Mouse (Mus musculus): ENCODE measurements at regions not wholly inside any gene's neighbourhood (a gene's known extent, or its start where the extent isn't known, plus 50 kb on each side); places are given as distances from the start of the nearest gene placed in this dataset.
A peak's percentile ranks its signal among the peaks of the same experiment; 100 is the strongest.

DNA sequence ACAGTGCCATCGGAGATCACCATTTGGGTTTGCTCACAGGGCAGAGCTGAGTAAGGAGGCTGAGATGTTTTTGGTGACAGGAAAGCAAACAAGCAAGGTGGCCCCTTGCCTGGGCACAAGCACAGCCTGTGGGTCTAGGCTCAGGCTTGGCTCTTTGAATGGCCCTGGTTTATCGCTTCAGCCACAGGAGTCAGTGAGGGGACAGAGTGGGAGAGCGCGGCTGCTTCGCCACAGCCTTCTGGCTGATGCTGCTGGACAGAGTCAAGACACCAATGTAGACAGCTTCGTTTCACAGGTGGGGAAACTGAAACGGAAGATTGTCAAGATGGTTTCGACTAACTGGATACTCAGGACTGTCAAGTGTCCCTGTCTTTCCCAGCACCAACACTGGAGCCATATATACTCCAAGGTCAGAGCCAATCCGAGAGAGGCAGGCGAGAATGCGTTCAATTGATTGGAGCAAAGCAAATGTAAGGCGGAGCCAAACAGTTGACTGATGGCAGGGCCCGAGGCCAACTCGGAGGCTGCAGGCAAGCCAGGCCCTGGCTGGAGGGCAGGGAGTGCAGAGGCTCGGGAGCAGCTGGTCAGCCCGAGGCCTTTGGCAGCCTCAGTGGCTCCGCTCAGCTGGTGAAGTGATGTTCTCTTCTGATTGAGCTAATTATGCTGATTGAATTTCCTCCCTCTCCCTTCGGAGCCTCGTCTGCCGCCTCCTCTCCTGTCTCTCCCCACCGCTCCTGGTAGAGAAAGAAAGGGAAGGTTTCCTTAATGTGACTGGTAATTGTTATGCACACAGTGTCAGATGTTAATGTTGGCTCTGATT, 154.7 kb upstream of the Zc3h12a start:
- Histone ChIP-seq H3K27me3 (ENCODE audit: insufficient read depth, low read length) (peaks cover 14% of the 10 kb centered on the region), H3K4me1 (ENCODE audit: insufficient read depth, low read length) (no peaks in the 10 kb centered on the region), H3K4me2 (replicated peaks; ENCODE audit: low read depth, low read length) (0 out of 2 replicates have a peak overlapping the region, but pooled peaks have one; percentile 17), H3K27ac (ENCODE audit: low read length) (no peak overlapping the region), H3K9me3 (ENCODE audit: low read length) (no peaks in the 10 kb centered on the region), H3K4me3 (ENCODE audit: low read length) (no peak overlapping the region), H3K9ac (replicated peaks; ENCODE audit: low read length) (no peak overlapping the region), H3K36me3 (ENCODE audit: insufficient read depth, low read length) (no peaks in the 10 kb centered on the region)
- peak; percentile 74; the same call in 1 of the 2 replicates for ATAC-seq (ENCODE audit: low FRiP score, low TSS enrichment)
- 10% methylated on average over 19 of the region's 21 CpGs for WGBS

DNA sequence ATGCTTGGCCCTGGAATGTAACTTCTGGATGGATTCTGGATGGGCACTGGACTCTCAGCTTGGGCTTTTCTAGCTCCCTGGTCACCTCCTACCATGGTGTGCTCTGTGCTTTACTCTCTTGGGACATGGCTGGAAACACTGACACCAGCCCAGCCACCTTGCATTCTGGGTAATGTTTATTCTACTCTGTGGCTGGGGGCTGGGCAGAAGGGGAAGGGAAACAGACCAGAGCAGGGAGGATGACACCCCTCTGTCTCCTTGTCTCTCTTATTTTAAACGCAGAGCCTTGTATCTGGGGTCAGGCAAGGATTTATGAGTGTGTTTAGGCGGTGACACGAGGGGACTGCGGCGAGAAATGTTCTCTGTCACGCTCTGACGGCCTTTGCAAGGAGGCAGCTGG, 151.5 kb upstream of the Zc3h12a start:
- Histone ChIP-seq H3K4me3 (ENCODE audit: low read length) (no peak overlapping the region), H3K4me1 (ENCODE audit: insufficient read depth, low read length) (no peaks in the 10 kb centered on the region), H3K9ac (replicated peaks; ENCODE audit: low read length) (no peak overlapping the region), H3K9me3 (ENCODE audit: low read length) (no peaks in the 10 kb centered on the region), H3K4me2 (replicated peaks; ENCODE audit: low read depth, low read length) (no peak overlapping the region), H3K27me3 (ENCODE audit: insufficient read depth, low read length) (peaks cover 45% of the 10 kb centered on the region), H3K36me3 (ENCODE audit: insufficient read depth, low read length) (no peaks in the 10 kb centered on the region), H3K27ac (ENCODE audit: low read length) (no peak overlapping the region)
- ATAC-seq (ENCODE audit: low FRiP score, low TSS enrichment), result peak; percentile 69; the same call in 1 of the 2 replicates
- WGBS, result 6% methylated on average over 7 of the region's 7 CpGs

DNA sequence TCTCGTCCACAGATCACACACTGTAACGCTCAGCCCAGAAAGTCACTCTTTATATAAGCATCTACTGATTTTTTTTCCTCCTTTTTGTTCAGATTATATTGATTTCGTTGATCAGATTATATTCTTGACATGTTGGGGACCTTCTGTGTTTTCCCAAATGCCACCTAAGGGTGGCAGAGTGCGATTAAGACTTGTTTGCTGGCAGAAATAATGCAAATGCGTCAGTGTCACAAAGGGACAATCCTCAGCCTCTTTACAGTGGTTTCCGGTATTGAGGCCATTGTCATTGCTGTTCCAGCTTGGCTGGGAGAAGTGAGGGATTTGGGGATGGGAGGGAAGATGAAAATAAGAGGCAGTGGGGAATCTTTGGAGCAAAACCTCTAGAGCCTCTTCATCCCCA, 149.2 kb upstream of the Zc3h12a start:
- Histone ChIP-seq H3K9ac (replicated peaks; ENCODE audit: low read length) (no peak overlapping the region), H3K27me3 (ENCODE audit: insufficient read depth, low read length) (peaks cover 48% of the 10 kb centered on the region), H3K4me3 (ENCODE audit: low read length) (no peak overlapping the region), H3K4me1 (ENCODE audit: insufficient read depth, low read length) (no peaks in the 10 kb centered on the region), H3K27ac (ENCODE audit: low read length) (no peak overlapping the region), H3K4me2 (replicated peaks; ENCODE audit: low read depth, low read length) (no peak overlapping the region), H3K9me3 (ENCODE audit: low read length) (no peaks in the 10 kb centered on the region), H3K36me3 (ENCODE audit: insufficient read depth, low read length) (no peaks in the 10 kb centered on the region)
- WGBS, result 65% methylated on average over 6 of the region's 6 CpGs
- no peak for ATAC-seq (ENCODE audit: low FRiP score, low TSS enrichment)

DNA sequence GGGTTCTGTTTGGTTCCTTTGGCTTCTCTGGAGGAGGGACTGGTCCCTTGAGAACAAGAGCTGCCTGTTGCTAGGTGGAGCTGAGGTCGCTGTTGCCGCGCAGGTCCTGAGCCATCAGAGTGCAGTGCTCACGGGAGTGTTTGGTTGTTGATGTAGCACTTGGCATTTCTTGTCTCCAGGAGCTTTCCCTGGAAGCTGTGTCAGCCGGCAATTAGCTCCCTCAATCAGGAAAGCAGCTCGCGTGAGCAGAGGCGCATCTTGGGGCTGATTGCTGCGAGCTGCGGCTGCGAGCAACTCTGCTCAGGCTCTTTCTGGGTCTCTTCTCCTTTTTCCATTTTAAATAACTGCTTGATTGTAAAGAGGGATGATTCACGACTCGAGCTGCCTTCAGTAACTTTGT, 147.6 kb upstream of the Zc3h12a start:
- WGBS, result under 1% methylated on average over 13 of the region's 13 CpGs
- Histone ChIP-seq H3K9ac (replicated peaks; ENCODE audit: low read length) (no peak overlapping the region), H3K9me3 (ENCODE audit: low read length) (no peaks in the 10 kb centered on the region), H3K27ac (ENCODE audit: low read length) (no peak overlapping the region), H3K4me3 (ENCODE audit: low read length) (no peak overlapping the region), H3K36me3 (ENCODE audit: insufficient read depth, low read length) (no peaks in the 10 kb centered on the region), H3K4me1 (ENCODE audit: insufficient read depth, low read length) (no peaks in the 10 kb centered on the region), H3K4me2 (replicated peaks; ENCODE audit: low read depth, low read length) (no peak overlapping the region), H3K27me3 (ENCODE audit: insufficient read depth, low read length) (peaks cover 42% of the 10 kb centered on the region)
- ATAC-seq (ENCODE audit: low FRiP score, low TSS enrichment), result no peak

DNA sequence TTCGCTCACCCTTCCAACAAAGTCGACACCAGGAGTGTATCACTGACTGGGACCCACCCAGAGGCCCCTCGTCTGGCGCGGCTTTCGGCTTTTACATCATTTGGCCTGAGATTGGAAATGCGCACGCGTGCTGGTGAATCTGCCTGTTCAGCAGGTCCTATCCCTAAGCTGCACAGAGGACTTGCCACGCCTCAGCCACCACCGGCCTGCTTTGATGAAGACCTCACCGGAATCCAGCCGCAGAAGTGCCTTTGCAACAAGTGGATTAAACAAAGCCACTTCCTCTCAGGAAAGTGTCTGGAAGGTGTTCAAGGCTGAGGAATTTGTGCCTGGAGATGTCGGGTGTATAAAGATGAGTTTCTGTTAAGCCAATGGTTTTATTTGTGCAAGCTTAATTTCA, 143.3 kb upstream of the Zc3h12a start:
- no peaks in the 10 kb centered on the region for H3K9me3 ChIP-seq (ENCODE audit: low read length)
- no peaks in the 10 kb centered on the region for H3K4me1 ChIP-seq (ENCODE audit: insufficient read depth, low read length)
- WGBS, result 78% methylated on average over 14 of the region's 14 CpGs
- ATAC-seq (ENCODE audit: low FRiP score, low TSS enrichment), result no peak
- no peak overlapping the region for H3K27ac ChIP-seq (ENCODE audit: low read length)
- H3K27me3 ChIP-seq (ENCODE audit: insufficient read depth, low read length), result peaks cover 34% of the 10 kb centered on the region
- H3K4me3 ChIP-seq (ENCODE audit: low read length), result no peak overlapping the region
- no peak overlapping the region for H3K9ac ChIP-seq (replicated peaks; ENCODE audit: low read length)
- H3K36me3 ChIP-seq (ENCODE audit: insufficient read depth, low read length), result no peaks in the 10 kb centered on the region
- no peak overlapping the region for H3K4me2 ChIP-seq (replicated peaks; ENCODE audit: low read depth, low read length)

DNA sequence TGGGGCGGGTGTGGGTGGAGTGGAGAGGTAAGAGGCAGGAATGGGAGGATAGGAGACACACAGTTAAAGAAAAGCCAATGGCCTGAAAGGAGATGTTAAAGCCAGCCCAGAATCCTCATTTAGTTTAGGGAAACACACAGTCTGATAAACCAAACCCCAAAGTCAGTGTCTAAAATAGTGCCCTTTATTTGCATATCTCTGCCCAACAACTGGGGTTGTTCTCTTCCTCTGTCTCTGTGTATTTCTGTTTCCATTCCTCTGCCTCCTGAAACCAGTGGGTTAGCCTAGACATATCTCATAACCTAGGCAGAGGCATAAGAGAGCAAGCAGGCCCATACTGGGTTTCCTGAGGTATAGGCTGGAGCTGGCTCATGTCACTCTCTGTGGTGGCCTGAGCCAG, 138.6 kb upstream of the Zc3h12a start:
- H3K4me2 ChIP-seq (replicated peaks; ENCODE audit: low read depth, low read length), result no peak overlapping the region
- WGBS, result 77% methylated on average over 1 of the region's 1 CpGs
- no peak for ATAC-seq (ENCODE audit: low FRiP score, low TSS enrichment)
- H3K4me3 ChIP-seq (ENCODE audit: low read length), result no peak overlapping the region
- no peak overlapping the region for H3K27ac ChIP-seq (ENCODE audit: low read length)
- peaks cover 5% of the 10 kb centered on the region; the same call in 1 of the 2 replicates for H3K27me3 ChIP-seq (ENCODE audit: insufficient read depth, low read length)
- H3K4me1 ChIP-seq (ENCODE audit: insufficient read depth, low read length), result no peaks in the 10 kb centered on the region
- no peak overlapping the region for H3K9ac ChIP-seq (replicated peaks; ENCODE audit: low read length)
- no peaks in the 10 kb centered on the region for H3K36me3 ChIP-seq (ENCODE audit: insufficient read depth, low read length)
- H3K9me3 ChIP-seq (ENCODE audit: low read length), result no peaks in the 10 kb centered on the region

DNA sequence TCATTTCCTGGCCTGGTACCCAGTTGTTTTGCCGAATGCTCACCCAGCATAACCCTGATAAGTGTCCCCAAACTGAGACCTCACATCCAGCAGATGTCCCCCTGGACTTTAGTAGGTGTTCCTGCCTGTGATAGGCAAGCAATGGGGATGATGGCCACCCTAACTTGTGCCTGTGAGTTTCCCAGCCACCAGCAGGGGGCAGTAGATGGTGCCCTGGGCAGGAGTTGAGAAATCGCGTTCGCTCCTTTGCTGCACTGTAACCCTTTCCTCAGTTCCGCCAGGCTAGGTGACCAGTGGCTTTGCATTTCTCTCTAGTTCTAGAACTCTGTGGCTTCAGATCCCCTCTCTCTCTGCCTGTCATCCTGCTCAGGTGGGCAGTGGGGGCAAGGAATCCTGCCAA, 137.9 kb upstream of the Zc3h12a start:
- Histone ChIP-seq H3K4me1 (ENCODE audit: insufficient read depth, low read length) (no peaks in the 10 kb centered on the region), H3K4me3 (ENCODE audit: low read length) (no peak overlapping the region), H3K27me3 (ENCODE audit: insufficient read depth, low read length) (peaks cover 5% of the 10 kb centered on the region; the same call in 1 of the 2 replicates), H3K27ac (ENCODE audit: low read length) (no peak overlapping the region), H3K36me3 (ENCODE audit: insufficient read depth, low read length) (no peaks in the 10 kb centered on the region), H3K9me3 (ENCODE audit: low read length) (no peaks in the 10 kb centered on the region), H3K4me2 (replicated peaks; ENCODE audit: low read depth, low read length) (no peak overlapping the region), H3K9ac (replicated peaks; ENCODE audit: low read length) (no peak overlapping the region)
- no peak for ATAC-seq (ENCODE audit: low FRiP score, low TSS enrichment)
- WGBS, result 11% methylated on average over 5 of the region's 5 CpGs

DNA sequence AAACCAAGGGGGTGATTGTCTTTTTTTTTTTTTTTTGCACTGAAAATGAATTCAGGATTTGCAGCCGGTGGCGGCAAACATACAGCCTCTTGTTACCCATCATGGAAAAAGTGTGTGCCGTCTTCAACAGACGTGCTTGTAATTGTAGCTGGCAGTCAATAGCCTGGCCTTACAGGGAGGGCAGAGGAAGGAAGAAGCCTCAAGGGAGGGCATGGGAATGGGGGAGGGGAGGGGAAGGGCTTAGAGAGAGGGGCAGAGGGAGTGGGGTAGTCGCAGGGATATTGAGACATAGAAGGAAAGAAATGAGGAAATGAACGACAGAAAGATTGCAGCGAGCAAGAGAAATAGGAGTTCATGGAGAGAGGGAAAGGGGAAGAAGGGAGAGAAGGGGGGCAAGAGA, 137.4 kb upstream of the Zc3h12a start:
- H3K27ac ChIP-seq (ENCODE audit: low read length), result no peak overlapping the region
- peaks cover 5% of the 10 kb centered on the region; the same call in 1 of the 2 replicates for H3K27me3 ChIP-seq (ENCODE audit: insufficient read depth, low read length)
- H3K4me2 ChIP-seq (replicated peaks; ENCODE audit: low read depth, low read length), result no peak overlapping the region
- H3K36me3 ChIP-seq (ENCODE audit: insufficient read depth, low read length), result no peaks in the 10 kb centered on the region
- H3K4me3 ChIP-seq (ENCODE audit: low read length), result no peak overlapping the region
- 41% methylated on average over 7 of the region's 7 CpGs for WGBS
- H3K9ac ChIP-seq (replicated peaks; ENCODE audit: low read length), result no peak overlapping the region
- no peaks in the 10 kb centered on the region for H3K4me1 ChIP-seq (ENCODE audit: insufficient read depth, low read length)
- H3K9me3 ChIP-seq (ENCODE audit: low read length), result no peaks in the 10 kb centered on the region
- ATAC-seq (ENCODE audit: low FRiP score, low TSS enrichment), result no peak

DNA sequence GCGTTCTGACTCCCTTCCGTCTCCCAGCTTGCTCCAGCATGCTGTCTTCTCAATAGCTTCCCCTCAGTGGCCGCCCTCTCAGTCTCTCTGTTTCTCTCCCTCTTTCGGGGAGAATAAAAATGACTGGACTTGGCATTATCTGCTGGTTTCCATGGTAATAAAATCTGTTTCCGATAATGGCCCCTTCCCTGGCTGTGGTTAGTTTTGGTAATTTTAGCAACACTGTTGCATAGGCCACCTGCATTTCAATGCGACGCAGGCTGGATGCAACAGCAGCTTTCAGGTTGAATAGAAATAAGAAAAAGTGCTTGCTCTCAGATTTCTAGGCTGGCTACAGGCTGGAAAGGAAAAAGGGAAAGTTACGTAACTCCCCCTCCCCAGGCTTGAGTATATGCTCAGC, 133.9 kb upstream of the Zc3h12a start:
- no peak overlapping the region for H3K4me2 ChIP-seq (replicated peaks; ENCODE audit: low read depth, low read length)
- H3K4me1 ChIP-seq (ENCODE audit: insufficient read depth, low read length), result no peaks in the 10 kb centered on the region
- ATAC-seq (ENCODE audit: low FRiP score, low TSS enrichment), result no peak
- 71% methylated on average over 8 of the region's 8 CpGs for WGBS
- peaks cover 2% of the 10 kb centered on the region; the same call in 1 of the 2 replicates for H3K27me3 ChIP-seq (ENCODE audit: insufficient read depth, low read length)
- H3K9me3 ChIP-seq (ENCODE audit: low read length), result no peaks in the 10 kb centered on the region
- no peak overlapping the region for H3K27ac ChIP-seq (ENCODE audit: low read length)
- H3K36me3 ChIP-seq (ENCODE audit: insufficient read depth, low read length), result no peaks in the 10 kb centered on the region
- no peak overlapping the region for H3K9ac ChIP-seq (replicated peaks; ENCODE audit: low read length)
- H3K4me3 ChIP-seq (ENCODE audit: low read length), result no peak overlapping the region

DNA sequence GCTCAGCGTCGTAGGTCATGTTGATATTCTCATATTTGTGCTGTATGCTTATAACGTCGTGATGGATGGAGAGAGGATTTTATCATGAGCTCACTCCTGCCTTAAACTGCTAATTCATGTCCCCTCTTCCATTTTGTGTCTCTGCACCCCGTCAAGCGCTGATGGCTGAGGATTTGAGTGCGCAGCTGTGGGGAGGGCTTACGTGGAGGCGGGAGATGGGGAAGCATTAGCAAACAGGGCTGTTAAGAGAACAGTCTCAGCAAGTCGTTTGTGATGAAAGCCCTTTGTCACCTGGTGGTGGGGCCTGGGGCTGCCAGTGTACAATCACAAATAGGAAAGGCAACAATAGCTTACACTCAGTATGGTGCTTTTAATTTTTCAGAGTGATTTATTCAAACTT, 131.7 kb upstream of the Zc3h12a start:
- ATAC-seq (ENCODE audit: low FRiP score, low TSS enrichment), result no peak
- Histone ChIP-seq H3K36me3 (ENCODE audit: insufficient read depth, low read length) (no peaks in the 10 kb centered on the region), H3K27ac (ENCODE audit: low read length) (no peak overlapping the region), H3K27me3 (ENCODE audit: insufficient read depth, low read length) (no peaks in the 10 kb centered on the region; the same call in 1 of the 2 replicates), H3K4me1 (ENCODE audit: insufficient read depth, low read length) (no peaks in the 10 kb centered on the region), H3K9ac (replicated peaks; ENCODE audit: low read length) (no peak overlapping the region), H3K4me2 (replicated peaks; ENCODE audit: low read depth, low read length) (no peak overlapping the region), H3K4me3 (ENCODE audit: low read length) (no peak overlapping the region), H3K9me3 (ENCODE audit: low read length) (no peaks in the 10 kb centered on the region)
- 36% methylated on average over 10 of the region's 10 CpGs for WGBS

All from kidney, embryonic 16.5 days (tissue).